Mouse (Mus musculus): ENCODE data around the gene Sdccag8.

Gene Sdccag8

GRCm38 (mm10) chr1:177054891-177055290 is 240.4 kb downstream of the Sdccag8 start:
- DNase-seq (ENCODE audit: low spot score) = no peak

- no peak for DNase-seq (ENCODE audit: low spot score)
These were observed 247.3 kb downstream of the Sdccag8 start for GRCm38 (mm10) chr1:177061761-177062160.

DNA sequence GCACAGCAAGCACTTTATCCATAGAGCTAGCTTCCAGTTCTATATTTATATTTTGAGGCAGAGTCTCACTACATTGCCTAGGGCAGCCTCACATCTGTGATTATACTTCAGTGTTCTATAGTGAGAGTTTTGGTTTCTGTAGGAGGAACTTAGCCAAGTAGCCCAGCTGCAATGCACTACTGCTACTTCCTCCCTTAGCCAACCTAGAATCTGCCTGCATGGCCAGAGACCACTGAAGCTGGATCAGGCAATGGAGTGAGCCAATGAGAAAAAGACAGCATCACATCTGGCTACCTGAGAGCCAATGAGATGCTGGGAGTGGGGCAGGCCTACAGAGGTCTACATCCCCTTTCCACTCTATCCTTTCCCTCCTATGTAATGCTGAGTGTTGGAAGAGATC is 251.3 kb downstream of the Sdccag8 start:
- DNase-seq (ENCODE audit: low spot score) = no peak

DNA sequence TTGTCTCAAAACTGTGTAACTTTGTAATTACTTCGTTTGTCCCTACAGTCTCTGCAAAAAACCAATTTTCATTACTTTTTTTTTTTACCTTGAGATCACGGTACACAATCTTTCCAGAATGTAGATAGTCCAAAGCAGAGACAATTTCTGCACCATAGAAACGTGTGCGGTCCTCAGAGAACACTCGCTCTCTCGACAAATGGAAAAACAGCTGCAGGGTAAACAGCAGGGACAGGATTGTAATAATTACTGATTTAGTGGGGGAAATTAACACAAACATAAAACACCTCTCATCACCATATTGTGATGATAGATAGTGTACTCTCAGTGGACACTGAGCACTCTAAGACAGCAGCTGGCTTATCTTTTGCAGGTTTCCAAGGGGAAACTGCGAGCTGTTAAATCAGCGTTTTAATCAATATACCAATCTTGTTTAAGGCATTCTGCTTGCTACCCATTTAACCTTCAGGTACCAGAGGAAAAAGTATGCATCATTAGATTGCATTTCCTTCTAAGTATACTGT is 252.7 kb downstream of the Sdccag8 start:
- DNase-seq (ENCODE audit: low spot score) = no peak

DNA sequence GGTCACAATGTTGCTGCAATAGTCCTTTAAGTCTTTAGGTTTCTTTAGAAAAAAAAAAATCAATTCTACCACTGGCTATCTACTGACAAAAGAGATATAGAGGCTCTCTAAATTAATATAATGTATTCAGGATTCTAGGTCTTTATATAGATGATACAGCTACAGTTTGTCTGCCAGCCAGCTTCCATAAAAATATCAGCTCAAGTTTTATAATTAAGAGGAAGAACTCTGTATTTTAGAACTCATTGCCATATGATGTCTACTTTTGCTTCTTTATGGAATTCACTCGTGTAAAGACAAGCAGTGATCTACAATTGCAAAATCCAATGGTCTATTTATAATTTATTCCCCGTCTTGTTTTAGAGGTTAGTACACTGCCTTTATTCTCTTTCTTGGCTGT is 254.7 kb downstream of the Sdccag8 start:
- no peak for DNase-seq (ENCODE audit: low spot score)

Measured in T-cell, adult 2 months (primary cell).